Mouse (Mus musculus): ENCODE results near the gene Cmbl. TPM values are rescaled to one million over a fixed set of nuclear protein-coding genes. Genes with fewer than 3 reads are reported as not detected.

Gene Cmbl
- polyA plus RNA-seq, 1 experiment from 2014 or later: 5.9 TPM

DNA sequence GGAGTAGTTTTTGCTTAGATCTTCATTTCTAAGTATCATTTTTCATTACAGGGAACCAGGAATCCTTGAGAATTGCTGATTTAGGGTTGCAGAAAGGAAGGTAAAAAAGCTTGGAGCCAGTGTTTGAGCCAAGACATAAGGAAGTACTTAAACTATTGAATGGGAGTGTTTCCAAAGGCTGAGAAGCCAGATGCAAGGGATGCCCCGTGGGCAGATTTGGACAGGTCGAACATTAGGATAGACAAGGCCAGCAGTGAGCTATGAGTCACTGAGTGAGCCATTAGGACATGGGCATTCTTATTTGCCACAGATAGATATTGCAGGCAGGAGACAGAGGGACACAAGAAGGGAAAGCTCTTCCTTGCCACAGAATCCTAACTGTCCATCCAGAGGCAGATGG is 49.5 kb downstream of the Cmbl start:
- Histone ChIP-seq H3K36me3 (ENCODE audit: control insufficient read depth, insufficient read depth, low read length) (peaks cover 11% of the 10 kb centered on the region), H3K4me3 (ENCODE audit: low read length) (no peak overlapping the region), H3K9me3 (ENCODE audit: control insufficient read depth, low read length) (no peaks in the 10 kb centered on the region), H3K4me2 (replicated peaks; ENCODE audit: low read depth, low read length) (no peak overlapping the region), H3K9ac (ENCODE audit: low read depth, low read length) (no peak overlapping the region), H3K4me1 (ENCODE audit: control insufficient read depth, insufficient read depth, low read length) (no peaks in the 10 kb centered on the region), H3K27ac (ENCODE audit: low read depth, low read length) (no peak overlapping the region), H3K27me3 (ENCODE audit: control insufficient read depth, insufficient read depth, low read length) (no peaks in the 10 kb centered on the region)
- no peak for ATAC-seq (ENCODE audit: low FRiP score, low TSS enrichment)
- WGBS: 87% methylated on average over 2 of the region's 2 CpGs

DNA sequence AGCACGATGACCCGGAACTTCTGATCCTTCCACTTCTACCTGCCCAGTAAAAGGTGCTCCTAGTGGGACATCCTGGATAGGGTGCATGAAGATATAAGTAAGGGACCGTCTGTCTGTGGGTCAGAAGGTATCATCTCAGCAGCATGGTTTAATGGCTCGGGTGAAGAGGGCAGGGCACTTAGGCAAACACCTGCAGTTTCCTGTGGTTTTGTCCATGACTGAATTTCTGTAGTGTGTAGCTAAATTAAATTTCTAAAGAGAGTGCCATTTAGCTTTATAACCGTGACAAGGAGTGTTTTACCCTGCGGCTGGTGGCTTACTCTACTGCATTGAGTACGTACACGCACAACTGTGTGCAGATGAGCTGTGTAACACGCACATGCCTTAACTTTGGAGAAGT is 52.1 kb downstream of the Cmbl start:
- H3K36me3 ChIP-seq (ENCODE audit: control insufficient read depth, insufficient read depth, low read length): peaks cover 6% of the 10 kb centered on the region
- ATAC-seq (ENCODE audit: low FRiP score, low TSS enrichment): no peak
- no peak overlapping the region for H3K9ac ChIP-seq (ENCODE audit: low read depth, low read length)
- no peak overlapping the region for H3K4me2 ChIP-seq (replicated peaks; ENCODE audit: low read depth, low read length)
- H3K4me3 ChIP-seq (ENCODE audit: low read length): no peak overlapping the region
- H3K27me3 ChIP-seq (ENCODE audit: control insufficient read depth, insufficient read depth, low read length): no peaks in the 10 kb centered on the region
- H3K9me3 ChIP-seq (ENCODE audit: control insufficient read depth, low read length): no peaks in the 10 kb centered on the region
- H3K4me1 ChIP-seq (ENCODE audit: control insufficient read depth, insufficient read depth, low read length): no peaks in the 10 kb centered on the region
- H3K27ac ChIP-seq (ENCODE audit: low read depth, low read length): no peak overlapping the region
- 87% methylated on average over 9 of the region's 9 CpGs for WGBS

DNA sequence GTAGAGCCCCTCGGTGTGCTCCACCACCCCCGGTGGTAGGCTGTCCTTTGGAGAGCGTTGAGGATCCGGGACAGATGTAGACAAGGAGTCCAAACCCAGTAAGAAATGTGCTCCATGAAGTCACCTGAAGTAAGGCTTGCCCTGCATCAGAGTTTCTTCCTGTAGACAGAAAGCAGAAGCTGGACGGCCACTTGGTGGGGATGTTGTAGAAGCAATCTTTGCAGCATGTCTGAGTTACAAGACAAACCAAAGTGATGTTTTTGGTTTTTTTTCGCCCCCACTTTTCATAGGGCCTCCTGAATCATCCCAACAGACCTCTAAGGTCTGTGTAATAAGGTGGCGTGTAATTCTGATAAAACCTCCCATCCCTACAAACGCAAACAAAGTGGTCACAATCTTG is 54.3 kb downstream of the Cmbl start:
- Histone ChIP-seq H3K27me3 (ENCODE audit: control insufficient read depth, insufficient read depth, low read length) (no peaks in the 10 kb centered on the region), H3K4me3 (ENCODE audit: low read length) (no peak overlapping the region), H3K4me2 (replicated peaks; ENCODE audit: low read depth, low read length) (no peak overlapping the region), H3K27ac (ENCODE audit: low read depth, low read length) (no peak overlapping the region), H3K9me3 (ENCODE audit: control insufficient read depth, low read length) (no peaks in the 10 kb centered on the region), H3K36me3 (ENCODE audit: control insufficient read depth, insufficient read depth, low read length) (peaks cover 6% of the 10 kb centered on the region), H3K4me1 (ENCODE audit: control insufficient read depth, insufficient read depth, low read length) (no peaks in the 10 kb centered on the region), H3K9ac (ENCODE audit: low read depth, low read length) (no peak overlapping the region)
- WGBS: 91% methylated on average over 8 of the region's 8 CpGs
- ATAC-seq (ENCODE audit: low FRiP score, low TSS enrichment): no peak

DNA sequence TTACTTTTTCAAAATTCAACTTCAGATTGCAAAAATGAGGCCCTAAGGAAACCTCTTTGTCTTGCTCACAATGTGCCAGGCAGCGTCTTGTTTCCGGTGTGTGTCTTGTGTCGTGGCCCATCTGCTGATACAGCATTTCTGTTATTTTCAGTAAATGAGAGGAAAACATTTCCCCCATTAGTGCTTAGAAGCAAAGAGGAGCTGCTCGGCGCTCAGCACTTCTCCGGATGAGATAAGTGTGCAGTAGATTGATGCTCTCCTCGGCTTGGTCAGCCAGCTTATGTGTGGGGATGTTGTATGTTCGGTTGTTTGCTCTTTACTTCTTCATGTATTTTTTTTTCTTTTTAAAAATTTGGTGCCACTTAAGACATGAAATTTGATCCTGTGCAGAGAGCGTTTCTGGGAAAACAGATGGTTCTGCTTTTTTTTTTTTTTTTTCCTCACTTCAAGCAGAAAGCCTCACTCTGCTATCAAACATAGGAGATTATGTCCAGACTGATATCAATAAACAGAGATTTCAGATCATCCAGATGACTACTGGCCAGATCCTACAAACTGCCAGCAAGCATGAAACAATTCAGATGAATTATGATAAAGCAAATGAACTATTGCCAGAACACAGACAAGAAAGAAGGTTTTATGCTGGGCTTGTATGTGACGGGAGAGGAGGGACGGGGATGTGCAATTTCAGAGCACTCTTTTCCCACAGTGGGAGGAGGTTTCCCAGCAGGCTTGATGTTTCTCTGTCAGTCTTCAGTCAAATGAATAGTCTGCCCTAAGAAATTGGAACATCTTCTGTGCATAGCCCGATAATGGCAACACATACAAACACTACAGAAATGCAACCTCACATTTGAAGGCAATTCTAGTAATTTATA is 62.3 kb downstream of the Cmbl start:
- Histone ChIP-seq H3K4me1 (ENCODE audit: control insufficient read depth, insufficient read depth, low read length) (0 out of 2 replicates have a peak, but pooled peaks cover 7% of the 10 kb centered on the region), H3K36me3 (ENCODE audit: control insufficient read depth, insufficient read depth, low read length) (no peaks in the 10 kb centered on the region), H3K9me3 (ENCODE audit: control insufficient read depth, low read length) (no peaks in the 10 kb centered on the region), H3K4me3 (ENCODE audit: low read length) (no peak overlapping the region), H3K27ac (ENCODE audit: low read depth, low read length) (peak overlapping the region; percentile 4; the same call in 1 of the 2 replicates), H3K4me2 (replicated peaks; ENCODE audit: low read depth, low read length) (peak overlapping the region; percentile 19; the same call in 1 of the 2 replicates), H3K27me3 (ENCODE audit: control insufficient read depth, insufficient read depth, low read length) (no peaks in the 10 kb centered on the region), H3K9ac (ENCODE audit: low read depth, low read length) (no peak overlapping the region)
- ATAC-seq (ENCODE audit: low FRiP score, low TSS enrichment): no peak
- 37% methylated on average over 12 of the region's 12 CpGs for WGBS

DNA sequence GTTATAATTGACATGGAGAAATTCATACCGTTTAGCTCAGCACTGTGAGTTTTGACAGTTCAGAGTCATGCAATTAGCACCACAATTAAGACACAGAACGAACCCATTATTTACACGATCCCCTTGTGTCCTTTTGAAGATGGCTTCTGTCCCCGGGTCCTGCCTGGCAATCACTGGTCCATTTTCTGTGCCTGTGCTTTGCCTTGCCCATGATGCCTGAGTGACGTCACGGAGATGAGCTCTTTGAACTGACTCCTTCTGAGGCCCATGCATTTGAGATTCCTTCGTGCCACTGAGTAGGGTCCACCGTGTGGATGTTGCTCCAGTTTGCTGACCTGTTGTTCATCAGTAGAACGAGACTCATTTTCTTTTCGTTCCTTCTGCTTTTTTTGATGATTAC is 63.0 kb downstream of the Cmbl start:
- Histone ChIP-seq H3K9me3 (ENCODE audit: control insufficient read depth, low read length) (no peaks in the 10 kb centered on the region), H3K36me3 (ENCODE audit: control insufficient read depth, insufficient read depth, low read length) (no peaks in the 10 kb centered on the region), H3K4me3 (ENCODE audit: low read length) (no peak overlapping the region), H3K27ac (ENCODE audit: low read depth, low read length) (no peak overlapping the region), H3K27me3 (ENCODE audit: control insufficient read depth, insufficient read depth, low read length) (no peaks in the 10 kb centered on the region), H3K4me2 (replicated peaks; ENCODE audit: low read depth, low read length) (no peak overlapping the region), H3K4me1 (ENCODE audit: control insufficient read depth, insufficient read depth, low read length) (0 out of 2 replicates have a peak, but pooled peaks cover 7% of the 10 kb centered on the region), H3K9ac (ENCODE audit: low read depth, low read length) (no peak overlapping the region)
- ATAC-seq (ENCODE audit: low FRiP score, low TSS enrichment): no peak
- 68% methylated on average over 10 of the region's 10 CpGs for WGBS

DNA sequence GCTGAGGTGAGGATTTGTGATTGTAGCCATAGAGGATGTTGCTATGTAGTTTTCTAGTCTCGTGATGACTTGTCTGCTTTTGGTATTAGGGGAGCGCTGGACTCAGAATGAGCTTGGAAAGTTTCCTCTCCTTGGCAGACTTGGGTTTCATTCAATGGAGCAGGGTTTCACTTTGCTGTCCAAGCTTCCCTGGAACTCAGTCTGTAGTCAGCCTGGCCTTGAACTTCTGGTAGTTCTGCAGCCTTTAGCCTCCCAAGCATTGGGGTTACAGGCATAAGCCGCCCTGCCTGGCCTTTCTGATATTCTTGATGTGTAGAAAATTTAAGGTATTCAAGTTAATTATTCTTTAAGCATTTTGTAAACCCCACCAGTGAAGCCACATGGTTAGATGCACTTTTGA is 64.4 kb downstream of the Cmbl start:
- no peaks in the 10 kb centered on the region for H3K36me3 ChIP-seq (ENCODE audit: control insufficient read depth, insufficient read depth, low read length)
- no peak overlapping the region for H3K9ac ChIP-seq (ENCODE audit: low read depth, low read length)
- H3K4me1 ChIP-seq (ENCODE audit: control insufficient read depth, insufficient read depth, low read length): 0 out of 2 replicates have a peak, but pooled peaks cover 7% of the 10 kb centered on the region
- peaks cover 4% of the 10 kb centered on the region for H3K9me3 ChIP-seq (ENCODE audit: control insufficient read depth, low read length)
- H3K27me3 ChIP-seq (ENCODE audit: control insufficient read depth, insufficient read depth, low read length): no peaks in the 10 kb centered on the region
- no peak overlapping the region for H3K4me2 ChIP-seq (replicated peaks; ENCODE audit: low read depth, low read length)
- H3K27ac ChIP-seq (ENCODE audit: low read depth, low read length): no peak overlapping the region
- WGBS: 86% methylated on average over 3 of the region's 3 CpGs
- ATAC-seq (ENCODE audit: low FRiP score, low TSS enrichment): no peak
- no peak overlapping the region for H3K4me3 ChIP-seq (ENCODE audit: low read length)

GRCm38 (mm10) chr15:31631396-31631858 is 66.2 kb downstream of the Cmbl start:
- Histone ChIP-seq H3K36me3 (ENCODE audit: control insufficient read depth, insufficient read depth, low read length) (no peaks in the 10 kb centered on the region), H3K27ac (ENCODE audit: low read depth, low read length) (no peak overlapping the region), H3K4me2 (replicated peaks; ENCODE audit: low read depth, low read length) (no peak overlapping the region), H3K4me3 (ENCODE audit: low read length) (no peak overlapping the region), H3K4me1 (ENCODE audit: control insufficient read depth, insufficient read depth, low read length) (0 out of 2 replicates have a peak, but pooled peaks cover 7% of the 10 kb centered on the region), H3K27me3 (ENCODE audit: control insufficient read depth, insufficient read depth, low read length) (no peaks in the 10 kb centered on the region), H3K9ac (ENCODE audit: low read depth, low read length) (no peak overlapping the region), H3K9me3 (ENCODE audit: control insufficient read depth, low read length) (peaks cover 4% of the 10 kb centered on the region)
- peak; percentile 92 for ATAC-seq (ENCODE audit: low FRiP score, low TSS enrichment)
- WGBS: 22% methylated on average over 12 of the region's 12 CpGs

DNA sequence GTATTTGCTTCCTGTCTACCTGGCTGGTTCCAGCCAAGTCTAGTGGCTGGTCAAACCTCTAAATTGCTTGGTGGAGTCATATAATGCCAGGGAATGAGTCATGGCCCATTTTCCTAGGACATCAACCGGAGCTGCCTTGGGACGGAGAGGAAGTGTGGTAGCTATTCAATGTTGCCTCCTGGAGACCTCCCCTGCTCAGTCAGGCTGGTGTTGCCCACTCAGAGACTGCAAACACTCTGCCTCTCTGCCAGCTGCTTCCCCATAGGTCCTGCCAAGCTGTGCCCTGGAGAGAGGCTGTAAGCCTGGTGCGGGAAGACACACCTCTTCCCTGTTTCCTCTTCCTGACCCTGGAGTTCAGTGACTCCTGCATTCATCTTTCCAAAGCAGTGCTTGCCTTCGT is 67.3 kb downstream of the Cmbl start:
- H3K4me3 ChIP-seq (ENCODE audit: low read length): no peak overlapping the region
- no peaks in the 10 kb centered on the region for H3K27me3 ChIP-seq (ENCODE audit: control insufficient read depth, insufficient read depth, low read length)
- H3K9me3 ChIP-seq (ENCODE audit: control insufficient read depth, low read length): peaks cover 4% of the 10 kb centered on the region
- no peak overlapping the region for H3K4me2 ChIP-seq (replicated peaks; ENCODE audit: low read depth, low read length)
- ATAC-seq (ENCODE audit: low FRiP score, low TSS enrichment): no peak
- no peak overlapping the region for H3K27ac ChIP-seq (ENCODE audit: low read depth, low read length)
- H3K4me1 ChIP-seq (ENCODE audit: control insufficient read depth, insufficient read depth, low read length): 0 out of 2 replicates have a peak, but pooled peaks cover 7% of the 10 kb centered on the region
- H3K9ac ChIP-seq (ENCODE audit: low read depth, low read length): no peak overlapping the region
- WGBS: 68% methylated on average over 4 of the region's 4 CpGs
- H3K36me3 ChIP-seq (ENCODE audit: control insufficient read depth, insufficient read depth, low read length): no peaks in the 10 kb centered on the region

- ATAC-seq (ENCODE audit: low FRiP score, low TSS enrichment): no peak
- Histone ChIP-seq H3K4me2 (replicated peaks; ENCODE audit: low read depth, low read length) (no peak overlapping the region), H3K27me3 (ENCODE audit: control insufficient read depth, insufficient read depth, low read length) (no peaks in the 10 kb centered on the region), H3K9ac (ENCODE audit: low read depth, low read length) (no peak overlapping the region), H3K9me3 (ENCODE audit: control insufficient read depth, low read length) (peaks cover 4% of the 10 kb centered on the region), H3K4me1 (ENCODE audit: control insufficient read depth, insufficient read depth, low read length) (0 out of 2 replicates have a peak, but pooled peaks cover 4% of the 10 kb centered on the region), H3K4me3 (ENCODE audit: low read length) (no peak overlapping the region), H3K36me3 (ENCODE audit: control insufficient read depth, insufficient read depth, low read length) (no peaks in the 10 kb centered on the region), H3K27ac (ENCODE audit: low read depth, low read length) (no peak overlapping the region)
- whole genome bisulfite sequencing: 90% methylated on average over 6 of the region's 6 CpGs
Observed at GRCm38 (mm10) chr15:31634582-31634981, 69.4 kb downstream of the Cmbl start.

Measured in kidney, embryonic 14.5 days (tissue).